Mouse (Mus musculus): ENCODE data around the gene Fam186a.

- no peak for TF ChIP-seq CTCF (IDR thresholded peaks at IDR 0.05)
- TF ChIP-seq POLR2A (IDR thresholded peaks at IDR 0.05; ENCODE audit: insufficient read depth, low read depth, low read length) = no peak
- no peak for TF ChIP-seq EP300 (IDR thresholded peaks at IDR 0.05; ENCODE audit: insufficient read depth, low read depth, low read length)
Measured at GRCm38 (mm10) chr15:99889275-99889874, 77.5 kb downstream of the Fam186a start.
